Mouse (Mus musculus): ENCODE measurements around the gene Lrsam1. TPM values are rescaled to one million over a fixed set of nuclear protein-coding genes. Genes with fewer than 3 reads are reported as not detected.

Gene Lrsam1
- polyA plus RNA-seq, 1 experiment from 2014 or later = 7.8 TPM

GRCm38 (mm10) chr2:32917526-32917925 is 43.9 kb downstream of the Lrsam1 start:
- Histone ChIP-seq H3K4me1 (ENCODE audit: control insufficient read depth, insufficient read depth, low read length) (peaks cover 15% of the 10 kb centered on the region), H3K9me3 (ENCODE audit: control insufficient read depth, low read depth, low read length) (no peaks in the 10 kb centered on the region), H3K9ac (replicated peaks; ENCODE audit: low read depth, low read length) (no peak overlapping the region), H3K27me3 (ENCODE audit: control insufficient read depth, insufficient read depth, low read length) (no peaks in the 10 kb centered on the region), H3K36me3 (ENCODE audit: control insufficient read depth, insufficient read depth, low read length) (peaks cover 61% of the 10 kb centered on the region), H3K27ac (ENCODE audit: low read length) (no peak overlapping the region), H3K4me2 (replicated peaks; ENCODE audit: low read depth, low read length) (no peak overlapping the region), H3K4me3 (ENCODE audit: low read depth, low read length) (no peak overlapping the region)
- no peak for ATAC-seq (ENCODE audit: insufficient number of reproducible peaks, insufficient read depth, low FRiP score, low read depth)
- 81% methylated on average over 11 of the region's 11 CpGs for WGBS

- H3K27me3 ChIP-seq (ENCODE audit: control insufficient read depth, insufficient read depth, low read length) = no peaks in the 10 kb centered on the region
- H3K9ac ChIP-seq (replicated peaks; ENCODE audit: low read depth, low read length) = no peak overlapping the region
- peaks cover 46% of the 10 kb centered on the region for H3K36me3 ChIP-seq (ENCODE audit: control insufficient read depth, insufficient read depth, low read length)
- no peak overlapping the region for H3K4me2 ChIP-seq (replicated peaks; ENCODE audit: low read depth, low read length)
- peak; percentile 35; the same call in 1 of the 2 replicates for ATAC-seq (ENCODE audit: insufficient number of reproducible peaks, insufficient read depth, low FRiP score, low read depth)
- H3K4me3 ChIP-seq (ENCODE audit: low read depth, low read length) = no peak overlapping the region
- no peaks in the 10 kb centered on the region for H3K9me3 ChIP-seq (ENCODE audit: control insufficient read depth, low read depth, low read length)
- H3K4me1 ChIP-seq (ENCODE audit: control insufficient read depth, insufficient read depth, low read length) = peaks cover 15% of the 10 kb centered on the region
- H3K27ac ChIP-seq (ENCODE audit: low read length) = peak overlapping the region; percentile 85; the same call in 1 of the 2 replicates
- WGBS = 29% methylated on average over 3 of the region's 3 CpGs
These were observed 46.5 kb downstream of the Lrsam1 start for GRCm38 (mm10) chr2:32914896-32915295.

GRCm38 (mm10) chr2:32914362-32914761 is 47.1 kb downstream of the Lrsam1 start:
- 59% methylated on average over 5 of the region's 5 CpGs for WGBS
- H3K36me3 ChIP-seq (ENCODE audit: control insufficient read depth, insufficient read depth, low read length) = peaks cover 41% of the 10 kb centered on the region
- H3K9me3 ChIP-seq (ENCODE audit: control insufficient read depth, low read depth, low read length) = no peaks in the 10 kb centered on the region
- peak; percentile 54 for ATAC-seq (ENCODE audit: insufficient number of reproducible peaks, insufficient read depth, low FRiP score, low read depth)
- no peaks in the 10 kb centered on the region for H3K27me3 ChIP-seq (ENCODE audit: control insufficient read depth, insufficient read depth, low read length)
- no peak overlapping the region for H3K4me2 ChIP-seq (replicated peaks; ENCODE audit: low read depth, low read length)
- H3K27ac ChIP-seq (ENCODE audit: low read length) = peak overlapping the region; percentile 85
- H3K4me1 ChIP-seq (ENCODE audit: control insufficient read depth, insufficient read depth, low read length) = peaks cover 15% of the 10 kb centered on the region
- H3K9ac ChIP-seq (replicated peaks; ENCODE audit: low read depth, low read length) = 0 out of 2 replicates have a peak overlapping the region, but pooled peaks have one; percentile 18
- no peak overlapping the region for H3K4me3 ChIP-seq (ENCODE audit: low read depth, low read length)

GRCm38 (mm10) chr2:32912210-32912804 is 49.1 kb downstream of the Lrsam1 start:
- Histone ChIP-seq H3K4me1 (ENCODE audit: control insufficient read depth, insufficient read depth, low read length) (peaks cover 34% of the 10 kb centered on the region), H3K9ac (replicated peaks; ENCODE audit: low read depth, low read length) (no peak overlapping the region), H3K27me3 (ENCODE audit: control insufficient read depth, insufficient read depth, low read length) (no peaks in the 10 kb centered on the region), H3K9me3 (ENCODE audit: control insufficient read depth, low read depth, low read length) (no peaks in the 10 kb centered on the region), H3K4me3 (ENCODE audit: low read depth, low read length) (no peak overlapping the region), H3K27ac (ENCODE audit: low read length) (no peak overlapping the region), H3K4me2 (replicated peaks; ENCODE audit: low read depth, low read length) (no peak overlapping the region), H3K36me3 (ENCODE audit: control insufficient read depth, insufficient read depth, low read length) (peaks cover 23% of the 10 kb centered on the region)
- whole genome bisulfite sequencing = 32% methylated on average over 19 of the region's 19 CpGs
- ATAC-seq (ENCODE audit: insufficient number of reproducible peaks, insufficient read depth, low FRiP score, low read depth) = no peak

GRCm38 (mm10) chr2:32911639-32912182 is 49.7 kb downstream of the Lrsam1 start:
- WGBS = 82% methylated on average over 7 of the region's 7 CpGs
- Histone ChIP-seq H3K27ac (ENCODE audit: low read length) (no peak overlapping the region), H3K9ac (replicated peaks; ENCODE audit: low read depth, low read length) (no peak overlapping the region), H3K9me3 (ENCODE audit: control insufficient read depth, low read depth, low read length) (no peaks in the 10 kb centered on the region), H3K4me2 (replicated peaks; ENCODE audit: low read depth, low read length) (no peak overlapping the region), H3K4me1 (ENCODE audit: control insufficient read depth, insufficient read depth, low read length) (peaks cover 40% of the 10 kb centered on the region), H3K27me3 (ENCODE audit: control insufficient read depth, insufficient read depth, low read length) (no peaks in the 10 kb centered on the region), H3K36me3 (ENCODE audit: control insufficient read depth, insufficient read depth, low read length) (peaks cover 23% of the 10 kb centered on the region), H3K4me3 (ENCODE audit: low read depth, low read length) (no peak overlapping the region)
- ATAC-seq (ENCODE audit: insufficient number of reproducible peaks, insufficient read depth, low FRiP score, low read depth) = no peak

- H3K4me2 ChIP-seq (replicated peaks; ENCODE audit: low read depth, low read length) = peak overlapping the region; percentile 36
- H3K27me3 ChIP-seq (ENCODE audit: control insufficient read depth, insufficient read depth, low read length) = no peaks in the 10 kb centered on the region
- 16% methylated on average over 11 of the region's 11 CpGs for WGBS
- H3K4me3 ChIP-seq (ENCODE audit: low read depth, low read length) = no peak overlapping the region
- peak; percentile 42 for ATAC-seq (ENCODE audit: insufficient number of reproducible peaks, insufficient read depth, low FRiP score, low read depth)
- H3K27ac ChIP-seq (ENCODE audit: low read length) = peak overlapping the region; percentile 93
- H3K9ac ChIP-seq (replicated peaks; ENCODE audit: low read depth, low read length) = no peak overlapping the region
- peaks cover 45% of the 10 kb centered on the region for H3K4me1 ChIP-seq (ENCODE audit: control insufficient read depth, insufficient read depth, low read length)
- no peaks in the 10 kb centered on the region for H3K9me3 ChIP-seq (ENCODE audit: control insufficient read depth, low read depth, low read length)
- peaks cover 13% of the 10 kb centered on the region for H3K36me3 ChIP-seq (ENCODE audit: control insufficient read depth, insufficient read depth, low read length)
These were observed 52.6 kb downstream of the Lrsam1 start for GRCm38 (mm10) chr2:32908796-32909195.

- Histone ChIP-seq H3K9ac (replicated peaks; ENCODE audit: low read depth, low read length) (peak overlapping the region; percentile 18; the same call in 1 of the 2 replicates), H3K4me1 (ENCODE audit: control insufficient read depth, insufficient read depth, low read length) (peaks cover 48% of the 10 kb centered on the region), H3K36me3 (ENCODE audit: control insufficient read depth, insufficient read depth, low read length) (peaks cover 13% of the 10 kb centered on the region), H3K4me3 (ENCODE audit: low read depth, low read length) (no peak overlapping the region), H3K27me3 (ENCODE audit: control insufficient read depth, insufficient read depth, low read length) (no peaks in the 10 kb centered on the region), H3K27ac (ENCODE audit: low read length) (peak overlapping the region; percentile 93), H3K4me2 (replicated peaks; ENCODE audit: low read depth, low read length) (peak overlapping the region; percentile 36), H3K9me3 (ENCODE audit: control insufficient read depth, low read depth, low read length) (no peaks in the 10 kb centered on the region)
- ATAC-seq (ENCODE audit: insufficient number of reproducible peaks, insufficient read depth, low FRiP score, low read depth) = peak; percentile 70
- 4% methylated on average over 6 of the region's 6 CpGs for WGBS
These were observed 53.1 kb downstream of the Lrsam1 start for GRCm38 (mm10) chr2:32908272-32908671.

- Histone ChIP-seq H3K4me1 (ENCODE audit: control insufficient read depth, insufficient read depth, low read length) (peaks cover 48% of the 10 kb centered on the region), H3K36me3 (ENCODE audit: control insufficient read depth, insufficient read depth, low read length) (peaks cover 10% of the 10 kb centered on the region), H3K9ac (replicated peaks; ENCODE audit: low read depth, low read length) (no peak overlapping the region), H3K4me2 (replicated peaks; ENCODE audit: low read depth, low read length) (no peak overlapping the region), H3K27me3 (ENCODE audit: control insufficient read depth, insufficient read depth, low read length) (no peaks in the 10 kb centered on the region), H3K9me3 (ENCODE audit: control insufficient read depth, low read depth, low read length) (no peaks in the 10 kb centered on the region), H3K27ac (ENCODE audit: low read length) (peak overlapping the region; percentile 93), H3K4me3 (ENCODE audit: low read depth, low read length) (no peak overlapping the region)
- ATAC-seq (ENCODE audit: insufficient number of reproducible peaks, insufficient read depth, low FRiP score, low read depth) = no peak
- WGBS = 44% methylated on average over 8 of the region's 8 CpGs
These were observed 54.0 kb downstream of the Lrsam1 start for GRCm38 (mm10) chr2:32907442-32907841.

Data from stomach, embryonic 14.5 days (tissue).